Mouse (Mus musculus) small intestine, adult 2 months (tissue): Measurements from ENCODE around the gene Grk3.

Experiments used
- CTCF ChIP-seq: fragments of 200-500 bp; IDR thresholded peaks from 2 replicates; pipeline ENCODE4 v1.5.1; 2012; ENCODE audit warnings: low read depth, mild to moderate bottlenecking, control low read depth, inconsistent platforms, low read length, moderate library complexity, mixed read lengths; ENCODE audit not compliant: insufficient replicate concordance, insufficient read length; ENCODE audit errors: extremely low read depth
- POLR2A ChIP-seq: fragments of 200-500 bp; IDR thresholded peaks from 2 replicates; pipeline ENCODE4 v1.6.1; 2012; ENCODE audit warnings: low read depth, mild to moderate bottlenecking, control low read depth, inconsistent platforms, low read length, moderate library complexity

DNA sequence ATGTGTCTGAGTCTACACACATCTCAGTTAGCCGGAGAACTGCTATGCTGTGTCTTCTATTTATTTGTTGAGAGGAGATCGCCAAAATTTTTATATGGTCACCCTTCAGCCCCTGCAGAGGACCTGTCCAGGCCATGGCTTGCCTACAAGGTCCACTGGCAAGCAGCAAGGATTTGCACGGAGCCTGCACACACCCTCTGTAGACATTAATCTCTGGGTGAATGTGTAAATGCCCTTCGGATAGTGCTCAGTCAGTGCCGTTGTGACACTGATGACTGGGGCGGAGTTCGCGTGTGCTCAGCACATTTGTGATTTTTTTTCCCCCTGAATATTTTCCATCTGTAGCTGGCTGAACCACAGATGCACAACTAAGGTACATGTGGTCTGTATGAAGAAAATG is 90.8 kb downstream of the Grk3 start:
- TF ChIP-seq CTCF: no peak
- TF ChIP-seq POLR2A: no peak
